Mouse (Mus musculus) kidney, postnatal 36 days (tissue): ENCODE data around the gene Unc13a.
A peak's percentile ranks its signal among the peaks of the same experiment; 100 is the strongest.
"Not testable (repeated sequence)": the region's sequence is repeated elsewhere in the genome, so short reads cannot be mapped to it uniquely, and the experiment has no call there.

Source experiments
- DNase-seq, 2 experiments: peaks; one replicate each; pipeline ENCODE4 v3.0.0; 2021 to 2022; ENCODE audit warnings: mixed read lengths in 2 of 2

The Unc13a gene

GRCm38 (mm10) chr8:71671549-71671965, at the start of gene Unc13a:
Gene Unc13a (minus strand): TSS chr8:71671757.
- DNase-seq = peak; percentile 85 to 96

- no peak for DNase-seq
These were observed 48.4 kb upstream of the Unc13a start for GRCm38 (mm10) chr8:71719928-71720457.

- no peak for DNase-seq
These were observed 47.7 kb upstream of the Unc13a start for GRCm38 (mm10) chr8:71719218-71719617.

- no peak for DNase-seq
These were observed 46.7 kb upstream of the Unc13a start for GRCm38 (mm10) chr8:71718252-71718651.

- peak in 1 of 2 experiments; percentile 40 for DNase-seq
These were observed 45.5 kb upstream of the Unc13a start for GRCm38 (mm10) chr8:71717096-71717495.

GRCm38 (mm10) chr8:71716561-71717053, 45.0 kb upstream of the Unc13a start:
- no peak for DNase-seq

GRCm38 (mm10) chr8:71715531-71715930, 44.0 kb upstream of the Unc13a start:
- no peak for DNase-seq

GRCm38 (mm10) chr8:71711574-71711973, 40.0 kb upstream of the Unc13a start:
- DNase-seq = no peak

GRCm38 (mm10) chr8:71709800-71710446, 38.4 kb upstream of the Unc13a start:
- peak; percentile 81 to 92 for DNase-seq

- no peak for DNase-seq
These were observed 37.7 kb upstream of the Unc13a start for GRCm38 (mm10) chr8:71709134-71709799.

- DNase-seq = peak in 1 of 2 experiments; percentile 71
These were observed 36.3 kb upstream of the Unc13a start for GRCm38 (mm10) chr8:71707874-71708273.

GRCm38 (mm10) chr8:71703400-71703799, 31.8 kb upstream of the Unc13a start:
- not testable (repeated sequence) for DNase-seq

- DNase-seq = no peak
These were observed 31.4 kb upstream of the Unc13a start for GRCm38 (mm10) chr8:71702923-71703322.

- no peak for DNase-seq
These were observed 30.5 kb upstream of the Unc13a start for GRCm38 (mm10) chr8:71702087-71702432.

GRCm38 (mm10) chr8:71701414-71702086, 30.0 kb upstream of the Unc13a start, which contains the start of gene B3gnt3:
Gene B3gnt3 (minus strand): TSS chr8:71701789.
- DNase-seq = no peak

- peak; percentile 58 to 66 for DNase-seq
These were observed 29.1 kb upstream of the Unc13a start for GRCm38 (mm10) chr8:71700493-71701269.

- DNase-seq = not testable (repeated sequence)
These were observed 23.9 kb upstream of the Unc13a start for GRCm38 (mm10) chr8:71695456-71695855.

- no peak for DNase-seq
These were observed 21.8 kb upstream of the Unc13a start for GRCm38 (mm10) chr8:71693166-71694041.

GRCm38 (mm10) chr8:71692509-71692908, 21.0 kb upstream of the Unc13a start:
- no peak for DNase-seq

GRCm38 (mm10) chr8:71689028-71689427, 17.5 kb upstream of the Unc13a start, which contains the start of gene Insl3:
Gene Insl3 (plus strand): TSS chr8:71689214.
- no peak for DNase-seq

- no peak for DNase-seq
These were observed 16.1 kb upstream of the Unc13a start for GRCm38 (mm10) chr8:71687616-71688015.
